Mouse (Mus musculus) forebrain, embryonic 11.5 days (tissue): ENCODE data around the gene Slc26a3. TPM values are rescaled to one million over a fixed set of nuclear protein-coding genes. Genes with fewer than 3 reads are reported as not detected.

Experiments
- ATAC-seq: fragments of 200-750 bp; cut with Nextera tagmentation; replicated peaks from 2 replicates; pipeline ENCODE4 v1.8.0; 2017; ENCODE audit warnings: moderate TSS enrichment; ENCODE audit not compliant: low FRiP score
- DNase-seq: peaks from one replicate; pipeline ENCODE4 v3.0.0-alpha.2; 2017; ENCODE audit warnings: low spot score
- H3K27ac ChIP-seq: fragments of 300-500 bp; sonication (generic); 2 replicates; pipeline ENCODE4 v1.5.1; 2014; ENCODE audit warnings: low read depth, low read length
- H3K27me3 ChIP-seq: fragments of 300-500 bp; sonication (generic); 2 replicates; pipeline ENCODE4 v1.6.1; 2014; ENCODE audit warnings: mild to moderate bottlenecking, low read length, mixed read lengths; ENCODE audit not compliant: control insufficient read depth, insufficient read depth
- H3K36me3 ChIP-seq: fragments of 300-500 bp; sonication (generic); 2 replicates; pipeline ENCODE4 v1.6.1; 2014; ENCODE audit warnings: mild to moderate bottlenecking, low read length, moderate library complexity, mixed read lengths; ENCODE audit not compliant: control insufficient read depth, insufficient read depth
- H3K4me1 ChIP-seq: fragments of 300-500 bp; sonication (generic); replicated peaks from 2 replicates; pipeline ENCODE4 v1.6.1; 2014; ENCODE audit warnings: low read length, mixed read lengths; ENCODE audit not compliant: control insufficient read depth, insufficient read depth
- H3K4me2 ChIP-seq: fragments of 300-500 bp; sonication (generic); 2 replicates; pipeline ENCODE4 v1.6.1; 2014; ENCODE audit warnings: low read depth, mild to moderate bottlenecking, low read length, moderate library complexity, mixed read lengths; ENCODE audit not compliant: severe bottlenecking
- H3K4me3 ChIP-seq: fragments of 300-500 bp; sonication (generic); 2 replicates; pipeline ENCODE4 v1.5.1; 2014; ENCODE audit warnings: low read depth, low read length
- H3K9ac ChIP-seq: fragments of 300-500 bp; sonication (generic); 2 replicates; pipeline ENCODE4 v1.6.1; 2014; ENCODE audit warnings: low read length
- H3K9me3 ChIP-seq: fragments of 300-500 bp; sonication (generic); 2 replicates; pipeline ENCODE4 v1.6.1; 2016; ENCODE audit warnings: low read length, mixed read lengths; ENCODE audit not compliant: control insufficient read depth
- WGBS: fragments of 180-500 bp; shearing (Covaris S2); extraction: QIAGEN DNeasy Blood & Tissue Kit; methylation state at CpG from one replicate; pipeline ENCODE4 v1.1.7; 2014; 5-methylcytosine and 5-hydroxymethylcytosine counted together
- polyA plus RNA-seq: library from polyadenylated mRNA; unstranded; fragments of >200 nt; fragmentation: Nextera tagmentation; extraction: Ambion mirVana; gene quantifications from 2 replicates; pipeline ENCODE4 v1.2.1, GENCODE M21; 2014

The Slc26a3 gene
- polyA plus RNA-seq, 1 experiment from 2014 or later: not detected

DNA sequence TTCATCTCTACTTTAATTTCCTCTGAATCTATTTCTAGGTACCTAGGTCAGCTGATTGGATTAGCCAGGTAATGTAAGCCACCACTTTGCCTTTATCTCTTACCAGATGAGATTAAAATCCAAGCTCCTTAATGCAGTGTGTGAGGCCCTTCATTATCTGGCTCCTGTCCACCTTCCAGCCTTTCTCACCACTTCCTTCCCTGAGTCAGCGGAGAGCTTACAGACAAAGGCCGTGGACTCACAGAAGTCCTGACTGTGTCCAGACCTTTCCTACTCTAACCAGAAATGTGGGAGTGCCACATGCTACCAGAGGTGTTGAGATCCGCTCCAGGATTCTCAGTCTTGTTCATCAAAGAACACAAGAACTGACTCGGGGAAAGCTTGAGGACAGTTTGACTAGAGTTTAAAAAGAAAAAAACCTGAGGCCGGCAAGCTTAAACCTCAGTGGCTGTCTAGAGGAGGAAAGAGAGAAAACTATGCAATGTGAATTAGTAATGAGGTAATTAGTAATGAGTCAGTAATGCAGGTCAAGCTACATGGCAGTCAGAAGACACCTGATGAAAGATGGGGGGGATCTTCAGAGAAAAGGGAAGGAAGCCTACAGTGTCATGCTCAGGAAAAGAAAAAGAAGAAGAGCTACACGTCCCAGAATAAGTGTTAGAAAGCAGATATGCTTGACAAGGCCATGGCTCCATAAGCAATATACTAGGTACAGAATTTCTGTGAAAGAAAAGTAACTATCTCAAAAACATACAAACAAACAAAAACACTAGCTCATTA is 123.2 kb downstream of the Slc26a3 start:
- ATAC-seq: no peak
- 74% methylated on average over 6 of the region's 6 CpGs for WGBS

GRCm38 (mm10) chr12:31520119-31520518 is 129.4 kb downstream of the Slc26a3 start:
- no peaks in the 10 kb centered on the region for H3K36me3 ChIP-seq
- 87% methylated on average over 6 of the region's 6 CpGs for WGBS
- no peak for DNase-seq
- H3K4me1 ChIP-seq: no peaks in the 10 kb centered on the region
- H3K27ac ChIP-seq: no peak overlapping the region
- ATAC-seq: no peak
- no peaks in the 10 kb centered on the region for H3K27me3 ChIP-seq
- H3K4me2 ChIP-seq: no peak overlapping the region
- no peak overlapping the region for H3K4me3 ChIP-seq
- H3K9ac ChIP-seq: no peak overlapping the region
- H3K9me3 ChIP-seq: no peaks in the 10 kb centered on the region

More for the DNA sequence above, 123.2 kb downstream of the Slc26a3 start:
- H3K4me3 ChIP-seq: no peak overlapping the region
- H3K4me1 ChIP-seq: no peaks in the 10 kb centered on the region
- DNase-seq: no peak
- H3K36me3 ChIP-seq: no peaks in the 10 kb centered on the region
- no peaks in the 10 kb centered on the region for H3K27me3 ChIP-seq
- no peaks in the 10 kb centered on the region for H3K9me3 ChIP-seq
- no peak overlapping the region for H3K4me2 ChIP-seq
- no peak overlapping the region for H3K9ac ChIP-seq
- H3K27ac ChIP-seq: no peak overlapping the region

DNA sequence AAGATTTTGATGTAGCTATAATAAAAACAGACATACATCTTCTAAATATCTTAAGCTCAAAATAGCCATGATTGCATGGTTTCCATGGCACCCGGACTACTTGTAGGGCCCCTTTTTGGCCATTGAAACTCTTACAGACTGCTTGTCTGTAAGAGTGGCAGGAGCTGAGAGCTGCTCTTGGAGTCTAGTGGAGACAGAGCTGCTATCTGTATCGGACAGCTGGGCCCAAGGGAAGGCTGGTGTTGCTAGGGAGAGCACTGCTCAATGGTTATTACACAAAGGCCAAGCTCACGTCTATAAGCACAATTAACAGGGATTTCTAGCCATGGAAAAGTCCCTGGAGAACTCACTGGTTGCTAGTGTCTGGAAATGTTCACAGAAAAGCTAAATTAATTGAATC is 130.7 kb downstream of the Slc26a3 start:
- no peak for DNase-seq
- no peak overlapping the region for H3K4me3 ChIP-seq
- no peaks in the 10 kb centered on the region for H3K9me3 ChIP-seq
- H3K4me2 ChIP-seq: no peak overlapping the region
- H3K4me1 ChIP-seq: no peaks in the 10 kb centered on the region
- ATAC-seq: no peak
- 76% methylated on average over 3 of the region's 3 CpGs for WGBS
- no peak overlapping the region for H3K27ac ChIP-seq
- no peak overlapping the region for H3K9ac ChIP-seq
- no peaks in the 10 kb centered on the region for H3K27me3 ChIP-seq
- no peaks in the 10 kb centered on the region for H3K36me3 ChIP-seq

Other genes with a start within 250 kb of the Slc26a3 start
- not detected in 2 replicates for gene Gm6993, start 150.1 kb upstream of the Slc26a3 start, polyA plus RNA-seq
- 22.4 and 24.4 TPM in 2 replicates for gene Lamb1, start 125.6 kb upstream of the Slc26a3 start, polyA plus RNA-seq
- 133 and 142 TPM in 2 replicates for gene Dld, start 39.4 kb upstream of the Slc26a3 start, polyA plus RNA-seq
- 26.5 and 27.9 TPM in 2 replicates for gene Cbll1, start 108.7 kb downstream of the Slc26a3 start, polyA plus RNA-seq
- not detected in 2 replicates for gene Slc26a4, start 169.1 kb downstream of the Slc26a3 start, polyA plus RNA-seq
- gene Bcap29, start 243.8 kb downstream of the Slc26a3 start, polyA plus RNA-seq: 23.2 and 29.5 TPM in 2 replicates